Mouse (Mus musculus): Measurements from ENCODE around the gene Pabpn1. TPM values are rescaled to one million over a fixed set of nuclear protein-coding genes. Genes with fewer than 3 reads are reported as not detected.

Pabpn1 gene
- polyA plus RNA-seq (2014; fragmentation: Nextera tagmentation; extraction: Ambion mirVana), result 141 and 159 TPM in 2 replicates

GRCm38 (mm10) chr14:54892200-54892599 lies at the start of gene Pabpn1:
Pabpn1 (plus strand) TSS chr14:54892500.
- Histone ChIP-seq H3K9ac (peak within 1 kb of the TSS; percentile 6; the same call in 1 of the 2 replicates), H3K4me1 (replicated peaks; ENCODE audit: control insufficient read depth, insufficient read depth, low read length) (peaks cover 17% of the 10 kb centered on the region), H3K27me3 (ENCODE audit: control insufficient read depth, insufficient read depth, low read length) (no peaks in the 10 kb centered on the region), H3K27ac (peak within 1 kb of the TSS; percentile 72), H3K36me3 (replicated peaks; ENCODE audit: control insufficient read depth, insufficient read depth) (peaks cover 22% of the 10 kb centered on the region), H3K4me3 (replicated peaks; ENCODE audit: low read length) (peak within 1 kb of the TSS; percentile 28), H3K9me3 (ENCODE audit: control insufficient read depth, low read length) (no peaks in the 10 kb centered on the region), H3K4me2 (replicated peaks) (peak within 1 kb of the TSS; percentile 45)
- ATAC-seq (ENCODE audit: low FRiP score) (no peak), DNase-seq (ENCODE audit: low spot score) (no peak)
- 99% methylated on average over 3 of the region's 3 CpGs for WGBS

GRCm38 (mm10) chr14:54843461-54843860 lies 48.8 kb upstream of the Pabpn1 start:
- Histone ChIP-seq H3K4me2 (replicated peaks) (no peak overlapping the region), H3K36me3 (replicated peaks; ENCODE audit: control insufficient read depth, insufficient read depth) (no peaks in the 10 kb centered on the region), H3K27ac (no peak overlapping the region), H3K9ac (no peak overlapping the region), H3K9me3 (ENCODE audit: control insufficient read depth, low read length) (no peaks in the 10 kb centered on the region), H3K27me3 (ENCODE audit: control insufficient read depth, insufficient read depth, low read length) (no peaks in the 10 kb centered on the region), H3K4me1 (replicated peaks; ENCODE audit: control insufficient read depth, insufficient read depth, low read length) (no peaks in the 10 kb centered on the region), H3K4me3 (replicated peaks; ENCODE audit: low read length) (no peak overlapping the region)
- peak; percentile 83 for DNase-seq (ENCODE audit: low spot score)
- no peak; the same call in 1 of the 2 replicates for ATAC-seq (ENCODE audit: low FRiP score)
- 5% methylated on average over 4 of the region's 4 CpGs for WGBS

- Histone ChIP-seq H3K4me2 (replicated peaks) (no peak overlapping the region), H3K36me3 (replicated peaks; ENCODE audit: control insufficient read depth, insufficient read depth) (peaks cover 27% of the 10 kb centered on the region), H3K9ac (no peak overlapping the region), H3K4me1 (replicated peaks; ENCODE audit: control insufficient read depth, insufficient read depth, low read length) (no peaks in the 10 kb centered on the region), H3K4me3 (replicated peaks; ENCODE audit: low read length) (no peak overlapping the region), H3K27me3 (ENCODE audit: control insufficient read depth, insufficient read depth, low read length) (no peaks in the 10 kb centered on the region), H3K27ac (no peak overlapping the region), H3K9me3 (ENCODE audit: control insufficient read depth, low read length) (no peaks in the 10 kb centered on the region)
- no peak for ATAC-seq (ENCODE audit: low FRiP score)
- WGBS, result 95% methylated on average over 3 of the region's 3 CpGs
- DNase-seq (ENCODE audit: low spot score), result no peak
These were observed 36.6 kb upstream of the Pabpn1 start for GRCm38 (mm10) chr14:54855726-54856125.

DNA sequence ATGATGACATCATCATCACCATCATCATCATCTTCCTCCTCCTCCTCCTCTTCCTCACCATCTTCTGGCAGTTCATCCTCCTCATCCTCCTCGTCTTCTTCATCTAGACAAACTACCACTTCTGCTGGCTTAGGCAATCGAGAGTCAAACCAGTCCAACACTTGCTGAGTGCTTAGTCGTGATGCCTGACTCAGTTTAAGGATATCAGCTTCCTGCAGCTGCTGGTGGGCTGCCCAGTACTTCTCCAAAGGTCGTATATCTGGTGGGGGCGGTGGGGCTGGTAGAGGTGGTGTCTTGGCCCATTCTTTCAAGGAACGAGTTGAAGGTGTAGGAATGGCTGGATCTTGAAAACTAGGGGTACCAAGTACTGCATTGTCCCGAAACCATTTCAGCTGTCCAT lies 35.6 kb upstream of the Pabpn1 start:
- H3K27ac ChIP-seq, result no peak overlapping the region
- H3K27me3 ChIP-seq (ENCODE audit: control insufficient read depth, insufficient read depth, low read length), result no peaks in the 10 kb centered on the region
- no peaks in the 10 kb centered on the region for H3K4me1 ChIP-seq (replicated peaks; ENCODE audit: control insufficient read depth, insufficient read depth, low read length)
- WGBS, result 92% methylated on average over 7 of the region's 7 CpGs
- H3K9ac ChIP-seq, result no peak overlapping the region
- no peak for ATAC-seq (ENCODE audit: low FRiP score)
- no peak for DNase-seq (ENCODE audit: low spot score)
- no peak overlapping the region for H3K4me2 ChIP-seq (replicated peaks)
- H3K9me3 ChIP-seq (ENCODE audit: control insufficient read depth, low read length), result no peaks in the 10 kb centered on the region
- H3K4me3 ChIP-seq (replicated peaks; ENCODE audit: low read length), result no peak overlapping the region
- H3K36me3 ChIP-seq (replicated peaks; ENCODE audit: control insufficient read depth, insufficient read depth), result peaks cover 27% of the 10 kb centered on the region

DNA sequence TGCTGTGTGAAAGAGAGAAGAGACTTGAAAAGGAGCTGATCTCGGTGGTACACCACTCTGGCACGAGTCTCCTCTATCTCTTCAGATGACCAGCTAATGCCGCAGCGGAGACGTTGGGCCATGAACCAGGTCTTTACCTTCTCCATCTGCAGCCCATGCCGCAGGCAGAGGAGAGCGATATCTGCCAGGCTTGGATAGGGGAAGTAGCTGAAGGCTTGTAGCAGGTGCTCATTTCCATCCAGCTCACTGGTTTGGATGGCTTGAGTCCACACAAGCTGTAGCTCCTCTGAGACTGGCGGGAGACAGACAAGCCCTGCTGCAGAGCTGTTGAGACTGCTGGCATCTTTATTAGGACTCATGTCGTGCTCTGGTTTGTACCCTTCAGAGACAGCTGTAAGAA lies 34.4 kb upstream of the Pabpn1 start:
- peaks cover under 1% of the 10 kb centered on the region; the same call in 1 of the 2 replicates for H3K4me1 ChIP-seq (replicated peaks; ENCODE audit: control insufficient read depth, insufficient read depth, low read length)

DNA sequence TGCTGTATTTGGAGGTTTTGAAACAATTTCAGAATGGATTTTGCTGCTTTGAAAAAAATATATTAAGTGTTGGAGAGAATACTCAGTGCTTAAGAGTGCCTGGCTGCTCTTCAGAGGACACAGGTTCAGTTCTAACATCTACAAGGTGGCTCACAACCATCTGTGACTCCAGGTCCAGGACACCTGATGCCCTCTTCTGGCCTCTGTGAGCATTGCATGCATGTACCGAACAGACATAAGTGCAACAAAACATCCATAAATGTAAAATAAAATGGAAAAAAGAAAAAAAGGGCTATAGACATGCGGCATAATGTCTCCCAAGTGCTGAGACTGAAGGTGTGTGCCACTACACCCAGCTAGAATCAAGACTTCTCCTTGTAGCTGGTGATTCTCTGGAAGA lies 31.8 kb upstream of the Pabpn1 start:
- H3K9ac ChIP-seq, result no peak overlapping the region
- peaks cover 19% of the 10 kb centered on the region; the same call in 1 of the 2 replicates for H3K36me3 ChIP-seq (replicated peaks; ENCODE audit: control insufficient read depth, insufficient read depth)
- DNase-seq (ENCODE audit: low spot score) (peak; percentile 73), ATAC-seq (ENCODE audit: low FRiP score) (no peak)
- no peak overlapping the region for H3K4me2 ChIP-seq (replicated peaks)
- H3K4me1 ChIP-seq (replicated peaks; ENCODE audit: control insufficient read depth, insufficient read depth, low read length), result peaks cover 7% of the 10 kb centered on the region
- no peak overlapping the region for H3K27ac ChIP-seq
- H3K4me3 ChIP-seq (replicated peaks; ENCODE audit: low read length), result no peak overlapping the region
- H3K27me3 ChIP-seq (ENCODE audit: control insufficient read depth, insufficient read depth, low read length), result no peaks in the 10 kb centered on the region
- H3K9me3 ChIP-seq (ENCODE audit: control insufficient read depth, low read length), result no peaks in the 10 kb centered on the region
- 46% methylated on average over 2 of the region's 2 CpGs for WGBS

More for the DNA sequence above, 34.4 kb upstream of the Pabpn1 start:
- ATAC-seq (ENCODE audit: low FRiP score), result no peak
- Histone ChIP-seq H3K9ac (no peak overlapping the region), H3K4me2 (replicated peaks) (no peak overlapping the region), H3K4me3 (replicated peaks; ENCODE audit: low read length) (no peak overlapping the region), H3K9me3 (ENCODE audit: control insufficient read depth, low read length) (no peaks in the 10 kb centered on the region), H3K27ac (no peak overlapping the region), H3K36me3 (replicated peaks; ENCODE audit: control insufficient read depth, insufficient read depth) (peaks cover 27% of the 10 kb centered on the region), H3K27me3 (ENCODE audit: control insufficient read depth, insufficient read depth, low read length) (no peaks in the 10 kb centered on the region)
- no peak for DNase-seq (ENCODE audit: low spot score)
- 89% methylated on average over 9 of the region's 9 CpGs for WGBS

DNA sequence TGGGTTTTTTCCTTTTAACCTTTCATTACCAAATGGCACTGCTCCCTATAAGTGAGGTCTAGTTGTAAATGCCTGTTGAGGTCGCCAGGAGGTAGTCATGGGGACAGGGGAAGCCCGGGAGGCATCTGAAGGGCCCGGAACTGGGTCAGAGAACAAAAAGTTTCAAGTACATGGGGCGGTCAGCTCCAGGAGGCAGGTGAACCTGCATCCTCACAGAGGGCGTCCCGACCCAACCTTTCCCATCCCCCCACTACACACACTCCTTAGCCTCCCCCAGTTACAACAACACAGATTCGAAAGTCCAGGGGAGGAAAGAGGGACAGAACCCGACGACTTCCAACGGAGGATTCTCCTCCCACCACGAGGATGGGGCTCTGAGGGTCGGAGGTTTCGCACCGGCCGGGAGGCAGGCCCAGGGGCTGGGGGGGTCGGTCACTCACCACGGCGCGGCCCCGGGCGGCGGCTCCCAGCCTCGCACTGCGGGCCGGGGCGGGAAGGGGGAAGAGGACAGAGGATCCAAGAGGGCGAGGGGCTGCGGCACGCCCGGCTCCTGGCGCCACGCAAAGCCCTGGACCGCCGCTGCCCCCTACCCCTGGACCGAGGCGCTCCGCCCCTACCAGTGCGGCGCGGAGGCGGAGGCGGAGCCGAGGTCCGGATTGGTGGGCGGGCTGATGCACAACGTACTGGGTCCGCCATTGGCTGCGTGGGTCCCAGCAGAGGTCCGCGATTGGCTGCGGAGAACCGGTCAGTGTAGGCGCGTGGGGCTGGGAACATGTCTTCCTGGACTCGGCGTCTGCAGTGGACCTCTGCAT lies 28.6 kb upstream of the Pabpn1 start:
- peak overlapping the region; percentile 77 for H3K27ac ChIP-seq
- no peaks in the 10 kb centered on the region for H3K27me3 ChIP-seq (ENCODE audit: control insufficient read depth, insufficient read depth, low read length)
- peak overlapping the region; percentile 90 for H3K9ac ChIP-seq
- DNase-seq (ENCODE audit: low spot score) (peak; percentile 90), ATAC-seq (ENCODE audit: low FRiP score) (peak; percentile 100)
- WGBS, result under 1% methylated on average over 47 of the region's 56 CpGs
- H3K36me3 ChIP-seq (replicated peaks; ENCODE audit: control insufficient read depth, insufficient read depth), result no peaks in the 10 kb centered on the region
- peak overlapping the region; percentile 66 for H3K4me2 ChIP-seq (replicated peaks)
- peaks cover 7% of the 10 kb centered on the region for H3K4me1 ChIP-seq (replicated peaks; ENCODE audit: control insufficient read depth, insufficient read depth, low read length)
- H3K4me3 ChIP-seq (replicated peaks; ENCODE audit: low read length), result peak overlapping the region; percentile 83
- H3K9me3 ChIP-seq (ENCODE audit: control insufficient read depth, low read length), result no peaks in the 10 kb centered on the region

DNA sequence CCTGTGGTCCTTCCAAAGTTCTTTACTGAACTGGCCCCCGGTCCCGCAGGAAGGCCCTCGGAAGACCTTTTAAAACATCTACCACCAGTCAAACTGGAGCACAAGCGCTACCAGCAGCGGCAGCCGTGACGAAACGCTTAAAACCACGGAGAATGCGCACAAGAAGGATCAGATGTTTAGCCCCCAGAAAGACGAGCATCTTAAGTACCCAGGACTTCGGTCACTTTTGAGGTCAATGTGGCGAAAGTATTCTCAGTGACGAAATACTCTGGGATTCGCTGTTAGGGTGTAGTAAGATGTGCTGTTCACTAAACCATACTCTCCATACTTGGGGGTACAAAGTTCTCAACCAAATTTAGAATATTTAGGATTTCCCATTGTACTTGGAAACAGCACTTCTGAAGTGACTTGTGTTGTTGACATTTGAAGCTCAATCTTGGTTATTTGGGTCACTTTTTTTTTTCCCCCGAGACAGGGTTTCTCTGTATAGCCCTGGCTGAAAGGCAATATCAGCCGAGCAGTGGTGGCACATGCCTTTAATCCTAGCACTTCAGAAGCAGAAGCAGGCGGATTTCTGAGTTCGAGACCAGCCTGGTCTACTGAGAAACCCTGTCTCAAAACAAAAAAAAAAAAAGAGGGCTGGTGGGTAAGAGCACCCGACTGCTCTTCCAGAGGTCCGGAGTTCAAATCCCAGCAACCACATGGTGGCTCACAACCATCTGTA lies 27.8 kb upstream of the Pabpn1 start:
- ATAC-seq (ENCODE audit: low FRiP score), result peak; percentile 32; the same call in 1 of the 2 replicates
- Histone ChIP-seq H3K4me1 (replicated peaks; ENCODE audit: control insufficient read depth, insufficient read depth, low read length) (peaks cover 7% of the 10 kb centered on the region), H3K4me3 (replicated peaks; ENCODE audit: low read length) (peak overlapping the region; percentile 83), H3K27ac (peak overlapping the region; percentile 77), H3K27me3 (ENCODE audit: control insufficient read depth, insufficient read depth, low read length) (no peaks in the 10 kb centered on the region), H3K36me3 (replicated peaks; ENCODE audit: control insufficient read depth, insufficient read depth) (no peaks in the 10 kb centered on the region), H3K9me3 (ENCODE audit: control insufficient read depth, low read length) (no peaks in the 10 kb centered on the region), H3K4me2 (replicated peaks) (peak overlapping the region; percentile 66), H3K9ac (peak overlapping the region; percentile 90; the same call in 1 of the 2 replicates)
- no peak for DNase-seq (ENCODE audit: low spot score)
- 18% methylated on average over 21 of the region's 21 CpGs for WGBS

DNA sequence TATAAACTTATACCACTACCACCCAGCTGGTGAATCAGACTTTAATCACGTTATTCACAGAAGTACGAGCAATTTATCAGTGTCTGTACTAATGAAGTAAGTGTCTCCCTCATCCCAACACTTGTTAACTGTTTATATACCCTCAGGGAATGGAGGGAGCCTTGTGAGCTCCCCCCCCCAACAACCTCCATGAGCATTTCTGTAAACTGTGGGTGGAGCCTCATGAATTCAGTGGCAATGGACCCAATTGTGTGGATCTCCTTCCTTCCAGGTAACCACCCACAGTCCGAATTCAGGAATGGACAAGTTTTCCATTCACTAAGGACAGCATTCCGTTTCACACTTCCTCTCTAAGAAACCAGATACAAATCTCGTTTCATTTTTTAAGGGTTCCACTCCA lies 26.7 kb upstream of the Pabpn1 start:
- DNase-seq (ENCODE audit: low spot score) (no peak), ATAC-seq (ENCODE audit: low FRiP score) (no peak)
- Histone ChIP-seq H3K36me3 (replicated peaks; ENCODE audit: control insufficient read depth, insufficient read depth) (no peaks in the 10 kb centered on the region), H3K27ac (no peak overlapping the region), H3K4me1 (replicated peaks; ENCODE audit: control insufficient read depth, insufficient read depth, low read length) (peaks cover 7% of the 10 kb centered on the region), H3K27me3 (ENCODE audit: control insufficient read depth, insufficient read depth, low read length) (no peaks in the 10 kb centered on the region), H3K9ac (no peak overlapping the region), H3K4me3 (replicated peaks; ENCODE audit: low read length) (no peak overlapping the region), H3K4me2 (replicated peaks) (no peak overlapping the region), H3K9me3 (ENCODE audit: control insufficient read depth, low read length) (no peaks in the 10 kb centered on the region)
- WGBS, result 87% methylated on average over 5 of the region's 5 CpGs
